Mouse (Mus musculus) urinary bladder, adult 2 months (tissue): ENCODE results near the gene Tgfbrap1. TPM values are rescaled to one million over a fixed set of nuclear protein-coding genes. Genes with fewer than 3 reads are reported as not detected.

Experiments
- DNase-seq: peaks from one replicate; pipeline ENCODE4 v3.0.0; 2022; ENCODE audit warnings: low spot score
- polyA plus RNA-seq: library from polyadenylated mRNA; depleted of rRNA; stranded (reverse); fragments of >200 nt; gene quantifications from 2 replicates; pipeline ENCODE4 v1.2.3, GENCODE M21; 2012

Tgfbrap1 gene
- polyA plus RNA-seq, 1 experiment, result 22.2 TPM

DNA sequence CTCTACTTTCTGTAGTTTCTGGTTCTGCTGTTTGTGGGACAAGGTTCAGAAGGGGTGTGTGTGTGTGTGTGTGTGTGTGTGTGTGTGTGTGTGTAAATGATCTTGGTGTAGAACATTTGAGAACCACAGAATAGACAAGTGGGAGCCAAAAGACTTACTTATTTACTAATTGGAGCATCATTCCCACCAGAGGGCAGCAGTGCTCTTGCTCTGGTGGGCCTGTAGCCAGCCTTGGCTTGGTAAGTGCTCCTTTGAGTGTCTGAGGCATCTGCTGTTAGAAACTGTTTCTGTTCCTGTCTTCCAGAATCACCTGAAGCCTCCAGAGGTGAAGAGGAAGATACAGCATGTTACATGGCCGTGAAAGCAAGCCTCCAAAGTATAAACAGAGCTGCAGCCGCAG is 14.4 kb upstream of the Tgfbrap1 start:
- no peak for DNase-seq

- no peak for DNase-seq
These were observed 12.1 kb upstream of the Tgfbrap1 start for GRCm38 (mm10) chr1:43110556-43110955.

DNA sequence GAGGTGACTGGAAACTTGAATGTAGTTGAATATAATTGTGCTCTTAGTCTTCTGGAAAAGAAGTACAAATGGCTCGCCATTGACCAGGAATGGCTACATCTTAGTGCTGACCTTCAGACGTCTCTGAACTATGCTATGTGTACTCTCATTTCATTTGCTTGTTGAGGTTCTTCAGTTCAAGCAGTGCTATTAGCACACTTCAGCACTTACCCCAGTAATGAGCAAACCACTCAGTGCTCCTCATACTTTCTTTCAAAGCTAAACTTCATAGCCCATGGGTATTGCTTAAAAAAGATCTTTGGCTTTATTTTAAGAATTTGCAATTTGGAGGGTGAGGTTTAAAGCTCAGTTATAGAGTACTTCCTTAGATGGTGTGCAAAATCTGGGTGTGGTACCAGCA is 10.3 kb upstream of the Tgfbrap1 start:
- no peak for DNase-seq

- DNase-seq, result no peak
These were observed 4.2 kb downstream of the Tgfbrap1 start for GRCm38 (mm10) chr1:43094206-43094605.

- peak; percentile 74 for DNase-seq
These were observed 6.1 kb downstream of the Tgfbrap1 start for GRCm38 (mm10) chr1:43092056-43093015.

GRCm38 (mm10) chr1:43091306-43092055 is 7.0 kb downstream of the Tgfbrap1 start:
- no peak for DNase-seq

GRCm38 (mm10) chr1:43090418-43090817 is 8.0 kb downstream of the Tgfbrap1 start:
- no peak for DNase-seq

DNA sequence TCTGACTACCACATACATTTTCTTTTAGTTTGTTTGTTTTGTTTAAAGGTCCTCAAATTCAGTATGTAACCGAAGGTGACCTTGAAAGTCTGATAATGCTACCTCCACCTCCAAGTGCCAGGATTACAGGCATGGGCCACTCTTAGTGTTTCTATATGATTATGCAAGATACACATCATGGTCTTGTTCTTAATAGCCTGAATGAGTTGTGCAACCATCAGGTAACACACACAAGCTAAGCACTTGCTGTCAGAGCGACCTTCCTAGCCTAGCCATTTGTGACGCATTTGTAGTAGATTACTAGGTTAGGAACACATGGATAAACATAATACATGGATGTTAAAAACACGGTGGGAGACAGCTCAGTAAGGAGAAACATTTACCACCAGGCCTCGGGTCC is 15.5 kb downstream of the Tgfbrap1 start:
- DNase-seq, result no peak

- DNase-seq, result no peak
These were observed 20.3 kb downstream of the Tgfbrap1 start for GRCm38 (mm10) chr1:43078124-43078523.

- DNase-seq, result no peak
These were observed 23.6 kb downstream of the Tgfbrap1 start for GRCm38 (mm10) chr1:43074791-43075190.

GRCm38 (mm10) chr1:43072561-43072960 is 25.9 kb downstream of the Tgfbrap1 start:
- DNase-seq, result no peak

GRCm38 (mm10) chr1:43072028-43072427 is 26.4 kb downstream of the Tgfbrap1 start:
- no peak for DNase-seq

DNA sequence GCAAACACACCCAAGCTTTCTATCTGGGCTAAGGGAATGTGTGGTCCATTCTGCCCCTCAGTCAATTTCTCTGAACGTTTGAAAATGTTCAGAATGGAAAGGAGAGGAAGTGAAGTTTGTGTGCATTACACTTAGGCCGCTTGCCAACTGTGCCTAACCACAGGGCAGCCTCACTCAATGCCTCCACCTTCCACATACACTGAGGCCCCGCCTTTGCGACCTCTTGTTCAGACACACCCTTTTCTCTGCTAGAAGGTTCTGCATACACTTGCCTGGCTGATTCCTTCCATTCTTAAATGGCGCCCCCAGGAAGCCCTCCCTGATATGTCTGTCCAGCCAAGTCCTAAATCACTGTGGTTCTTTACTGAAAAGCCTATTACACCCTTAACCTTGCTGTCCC is 27.7 kb downstream of the Tgfbrap1 start:
- no peak for DNase-seq

DNA sequence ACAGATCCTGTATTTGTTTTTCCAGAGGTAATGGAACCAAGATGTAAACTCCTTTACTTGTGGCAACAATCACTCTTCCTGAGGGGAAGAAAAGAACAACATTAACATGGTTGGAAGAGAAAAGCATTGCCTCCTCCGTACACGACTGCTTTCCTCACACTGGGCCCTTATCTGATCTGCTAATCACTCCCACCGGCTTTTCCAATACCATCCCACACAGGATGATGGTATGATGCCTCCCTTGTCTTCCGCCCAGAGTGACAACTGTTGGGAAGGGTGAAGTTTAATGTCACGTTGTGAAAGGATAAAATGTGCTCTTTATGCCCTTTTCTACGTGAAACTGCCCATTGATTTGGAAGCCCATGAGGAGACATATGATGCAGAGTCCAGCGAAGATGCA is 30.9 kb downstream of the Tgfbrap1 start:
- DNase-seq, result no peak

DNA sequence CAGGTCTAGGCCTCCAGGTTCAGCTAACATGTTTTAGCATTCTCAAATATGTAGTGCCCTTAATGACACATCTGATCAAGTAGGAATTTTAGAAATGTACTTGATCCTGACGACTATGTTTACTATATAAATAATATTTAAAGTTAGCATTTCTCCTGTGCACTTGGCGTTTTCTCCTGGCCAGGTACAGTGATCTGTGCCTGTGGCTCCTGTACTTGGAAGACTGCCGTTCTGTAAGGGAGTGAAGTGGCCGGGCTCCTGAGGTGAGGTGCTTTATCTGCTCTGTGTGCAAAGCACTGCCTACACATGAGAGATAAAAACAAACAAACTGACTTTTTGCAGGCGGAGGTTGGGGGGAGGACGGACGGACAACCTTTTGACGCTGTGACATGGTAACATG is 31.9 kb downstream of the Tgfbrap1 start:
- DNase-seq, result no peak

GRCm38 (mm10) chr1:43065615-43066310 is 32.7 kb downstream of the Tgfbrap1 start:
- no peak for DNase-seq

GRCm38 (mm10) chr1:43051903-43052302 is 46.5 kb downstream of the Tgfbrap1 start:
- no peak for DNase-seq

GRCm38 (mm10) chr1:43047811-43048210 is 50.6 kb downstream of the Tgfbrap1 start:
- DNase-seq, result no peak

- no peak for DNase-seq
These were observed 51.4 kb downstream of the Tgfbrap1 start for GRCm38 (mm10) chr1:43046990-43047389.

DNA sequence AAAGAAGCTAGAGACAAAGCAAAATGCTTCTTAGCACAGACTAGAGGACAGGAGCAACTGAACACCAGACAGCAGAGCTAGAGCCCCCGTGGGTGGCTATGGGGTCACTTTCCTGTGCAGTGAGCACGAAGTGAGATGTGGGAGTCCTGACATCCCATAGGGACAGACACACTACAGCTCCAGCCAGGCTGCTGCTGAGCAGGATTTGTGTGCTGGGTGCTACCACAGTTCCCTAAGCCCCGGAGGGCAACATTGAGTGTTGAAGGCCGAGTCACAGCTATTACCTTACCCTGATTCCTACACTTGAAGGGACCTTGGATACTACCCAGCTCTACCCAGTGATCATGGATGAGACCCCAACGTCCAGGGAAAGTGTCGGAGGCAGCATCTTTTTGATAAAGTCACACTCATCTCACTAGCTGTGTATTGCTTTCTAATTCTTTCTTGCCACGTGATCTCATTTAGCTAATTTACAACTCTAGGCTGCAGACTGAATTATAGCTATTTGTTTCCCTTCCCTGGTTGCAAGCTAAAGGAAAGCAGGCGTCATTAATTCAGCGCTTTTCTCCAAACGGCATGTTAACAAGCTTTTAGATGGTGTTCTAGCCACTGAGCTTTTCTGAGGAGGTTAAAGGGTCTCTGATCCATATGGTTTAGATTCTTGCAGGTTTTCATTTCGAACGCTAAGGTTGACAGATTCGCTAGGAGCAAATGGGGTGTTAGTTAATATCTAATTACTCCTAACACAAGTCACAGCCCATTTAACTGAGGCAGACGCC is 53.0 kb downstream of the Tgfbrap1 start:
- DNase-seq, result no peak

- no peak for DNase-seq
These were observed 56.2 kb downstream of the Tgfbrap1 start for GRCm38 (mm10) chr1:43042271-43042670.
